Mouse (Mus musculus) gastrocnemius, postnatal 25 days (tissue): ENCODE data around the gene 1110051M20Rik. TPM values are rescaled to one million over a fixed set of nuclear protein-coding genes. Genes with fewer than 3 reads are reported as not detected.
"Not testable (repeated sequence)": the region's sequence is repeated elsewhere in the genome, so short reads cannot be mapped to it uniquely, and the experiment has no call there.

Experiments
- DNase-seq: peaks from one replicate; pipeline ENCODE4 v3.0.0; 2022
- total RNA-seq, 2 experiments: library from RNA; stranded (reverse); gene quantifications; 1 replicate in 1 of 2; 2 replicates in 1 of 2; pipeline ENCODE4 v1.2.3; 2021

The 1110051M20Rik gene
- total RNA-seq, 2 experiments from 2014 or later, result 12.6 to 13.6 TPM

GRCm38 (mm10) chr2:91259493-91259892 lies 185.0 kb downstream of the 1110051M20Rik start:
- DNase-seq, result peak; percentile 62

GRCm38 (mm10) chr2:91258830-91259229 lies 185.7 kb downstream of the 1110051M20Rik start:
- no peak for DNase-seq

GRCm38 (mm10) chr2:91258054-91258453 lies 186.4 kb downstream of the 1110051M20Rik start:
- peak; percentile 35 for DNase-seq

GRCm38 (mm10) chr2:91257126-91257980 lies 187.2 kb downstream of the 1110051M20Rik start:
- peak; percentile 41 for DNase-seq

- peak; percentile 84 for DNase-seq
These were observed 188.0 kb downstream of the 1110051M20Rik start for GRCm38 (mm10) chr2:91256256-91257125.

GRCm38 (mm10) chr2:91255661-91256150 lies 188.8 kb downstream of the 1110051M20Rik start, which contains the start of gene Pacsin3:
Gene Pacsin3 (plus strand): TSS chr2:91255954.
- peak; percentile 63 for DNase-seq

- no peak for DNase-seq
These were observed 189.7 kb downstream of the 1110051M20Rik start for GRCm38 (mm10) chr2:91254725-91255380.

GRCm38 (mm10) chr2:91252512-91252911 lies 192.0 kb downstream of the 1110051M20Rik start:
- no peak for DNase-seq

GRCm38 (mm10) chr2:91252001-91252400 lies 192.5 kb downstream of the 1110051M20Rik start:
- DNase-seq, result no peak

GRCm38 (mm10) chr2:91248366-91248765 lies 196.1 kb downstream of the 1110051M20Rik start:
- DNase-seq, result no peak

- DNase-seq, result no peak
These were observed 199.8 kb downstream of the 1110051M20Rik start for GRCm38 (mm10) chr2:91244557-91245228.

- no peak for DNase-seq
These were observed 201.1 kb downstream of the 1110051M20Rik start for GRCm38 (mm10) chr2:91243416-91243815.

- no peak for DNase-seq
These were observed 202.0 kb downstream of the 1110051M20Rik start for GRCm38 (mm10) chr2:91242547-91242946.

- DNase-seq, result not testable (repeated sequence)
These were observed 206.9 kb downstream of the 1110051M20Rik start for GRCm38 (mm10) chr2:91237511-91238080.

- peak; percentile 97 for DNase-seq
These were observed 207.6 kb downstream of the 1110051M20Rik start, which contains the start of gene Ddb2 for GRCm38 (mm10) chr2:91236601-91237510. Gene Ddb2 (minus strand): TSS chr2:91236982.

- DNase-seq, result no peak
These were observed 214.8 kb downstream of the 1110051M20Rik start for GRCm38 (mm10) chr2:91229735-91230134.
